Comparison of ENCODE assay signal across 20 mouse cellular contexts in genomic region chr12:72359903-72360302, GRCm38 (mm10). TPM values are rescaled to one million over a fixed set of nuclear protein-coding genes. Genes with fewer than 3 reads are reported as not detected.
"Had no signal": no experiment of that assay in that cellular context is flagged by ENCODE, and none has a peak within 500 bp of the region (broad histone marks: within the 10 kb centered on the region; RNA-seq: fewer than 3 reads in every experiment).

No protein-coding gene starts in this region.

- H3K9me3 ChIP-seq: liver, embryonic 15.5 days; megakaryocyte, embryonic 14.5 days; midbrain, embryonic 13.5 days; midbrain, embryonic 15.5 days; neural tube, embryonic 13.5 days; neural tube, embryonic 15.5 days had no signal

- ATAC-seq: liver, postnatal 0 days; midbrain, embryonic 13.5 days; midbrain, embryonic 15.5 days had no signal

- H3K27ac ChIP-seq: liver, embryonic 15.5 days; macrophage; midbrain, embryonic 13.5 days; midbrain, embryonic 15.5 days; neural tube, embryonic 13.5 days; neural tube, embryonic 15.5 days had no signal

- H3K4me3 ChIP-seq: liver, embryonic 15.5 days; megakaryocyte, embryonic 14.5 days; midbrain, embryonic 13.5 days; midbrain, embryonic 15.5 days; neural tube, embryonic 13.5 days; neural tube, embryonic 15.5 days had no signal

- H3K4me1 ChIP-seq: liver, embryonic 15.5 days had no signal

- DNase-seq: liver, postnatal 0 days; lung, adult 2 months; lung, postnatal 10 days; retina, postnatal 1 day; right cerebral cortex, adult 18-20 months; right cerebral cortex, postnatal 25 days; right cerebral cortex, postnatal 4 days; spleen, adult 18-20 months; thymus, adult 18-20 months; thymus, postnatal 14 days; thymus, postnatal 36 days had no signal

- H3K9ac ChIP-seq: liver, embryonic 15.5 days; liver, postnatal 0 days; midbrain, embryonic 13.5 days; midbrain, embryonic 15.5 days; neural tube, embryonic 13.5 days; neural tube, embryonic 15.5 days had no signal

- H3K36me3 ChIP-seq: liver, embryonic 15.5 days; midbrain, embryonic 13.5 days; midbrain, embryonic 15.5 days; neural tube, embryonic 13.5 days; neural tube, embryonic 15.5 days had no signal

- H3K27me3 ChIP-seq: liver, embryonic 15.5 days; megakaryocyte, embryonic 14.5 days; midbrain, embryonic 13.5 days; midbrain, embryonic 15.5 days; neural tube, embryonic 13.5 days; neural tube, embryonic 15.5 days had no signal

- H3K4me2 ChIP-seq: liver, embryonic 15.5 days; midbrain, embryonic 11.5 days; midbrain, embryonic 13.5 days; midbrain, embryonic 15.5 days; neural tube, embryonic 13.5 days; neural tube, embryonic 15.5 days had no signal

RNA-seq across cellular contexts. Expression of gene Rtn1, which starts 49.0 kb away (rescaled TPM):
- total RNA-seq: megakaryocyte progenitor cell, adult 5-6 weeks had no signal
